Mouse (Mus musculus): ENCODE measurements at regions not wholly inside any gene's neighbourhood (a gene's known extent, or its start where the extent isn't known, plus 50 kb on each side); places are given as distances from the start of the nearest gene placed in this dataset.

DNA sequence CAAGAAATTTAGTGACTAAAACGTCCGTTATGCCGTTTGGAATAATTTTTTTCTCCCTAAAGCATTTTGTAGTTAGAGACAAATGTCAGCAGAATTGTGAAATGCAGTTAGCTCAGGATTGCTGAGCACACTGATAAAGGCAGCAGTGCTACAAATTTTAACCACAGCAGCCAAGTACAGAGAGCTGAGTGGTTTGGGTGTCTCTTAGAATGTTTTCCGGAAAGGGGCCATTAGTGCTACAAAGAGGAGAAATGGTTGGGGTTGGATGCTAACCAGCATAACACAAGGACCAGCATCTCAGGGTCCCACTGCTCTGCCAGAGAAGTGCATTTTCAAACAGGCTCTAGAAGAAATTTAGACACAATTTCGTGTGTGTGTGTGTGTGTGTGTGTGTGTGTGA lies 91.2 kb upstream of the Zic1 start:
- no peak for ATAC-seq (ENCODE audit: insufficient read depth, low FRiP score)
- no peaks in the 10 kb centered on the region for H3K4me1 ChIP-seq (ENCODE audit: control insufficient read depth, insufficient read depth, low read length)
- no peak overlapping the region for H3K9ac ChIP-seq (ENCODE audit: low read length)
- H3K4me2 ChIP-seq (ENCODE audit: low read depth, low read length) = no peak overlapping the region
- H3K9me3 ChIP-seq (replicated peaks; ENCODE audit: control insufficient read depth, low read length) = no peaks in the 10 kb centered on the region
- no peaks in the 10 kb centered on the region for H3K36me3 ChIP-seq (ENCODE audit: control insufficient read depth, insufficient read depth, low read length)
- H3K4me3 ChIP-seq (replicated peaks; ENCODE audit: low read length) = no peak overlapping the region
- no peaks in the 10 kb centered on the region for H3K27me3 ChIP-seq (ENCODE audit: control insufficient read depth, insufficient read depth, low read length)
- no peak overlapping the region for H3K27ac ChIP-seq (ENCODE audit: low read length)
- 66% methylated on average over 5 of the region's 5 CpGs for WGBS

DNA sequence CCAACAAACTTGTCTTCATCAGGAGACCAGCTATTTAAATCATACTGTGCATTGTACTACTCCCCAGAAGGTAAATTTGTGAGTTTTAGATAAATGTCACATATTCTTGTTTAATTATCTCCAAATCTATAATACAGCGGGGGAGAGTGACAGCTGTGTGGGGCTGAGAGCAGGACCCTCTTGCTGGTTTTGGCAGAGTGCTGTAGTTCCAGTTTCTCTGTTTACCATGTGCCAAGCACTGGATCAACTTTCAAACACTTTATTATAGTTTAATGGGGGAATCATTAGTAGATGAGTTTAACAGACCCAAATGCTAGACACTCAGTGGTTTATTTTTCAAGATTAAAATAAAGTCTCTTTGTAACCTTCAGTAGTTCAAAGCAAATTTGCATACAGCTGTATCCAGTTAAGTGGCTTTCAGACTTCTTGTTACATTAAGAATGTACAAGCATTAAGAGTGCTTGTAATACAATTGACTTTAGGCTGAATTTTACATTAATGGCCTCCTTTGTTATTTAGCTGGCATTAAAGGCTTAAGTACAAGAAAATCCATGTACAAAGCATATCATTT lies 90.7 kb upstream of the Zic1 start:
- Histone ChIP-seq H3K27me3 (ENCODE audit: control insufficient read depth, insufficient read depth, low read length) (no peaks in the 10 kb centered on the region), H3K27ac (ENCODE audit: low read length) (no peak overlapping the region), H3K4me1 (ENCODE audit: control insufficient read depth, insufficient read depth, low read length) (no peaks in the 10 kb centered on the region), H3K4me2 (ENCODE audit: low read depth, low read length) (no peak overlapping the region), H3K4me3 (replicated peaks; ENCODE audit: low read length) (no peak overlapping the region), H3K36me3 (ENCODE audit: control insufficient read depth, insufficient read depth, low read length) (no peaks in the 10 kb centered on the region), H3K9me3 (replicated peaks; ENCODE audit: control insufficient read depth, low read length) (no peaks in the 10 kb centered on the region), H3K9ac (ENCODE audit: low read length) (no peak overlapping the region)
- 51% methylated on average over 1 of the region's 1 CpGs for WGBS
- no peak for ATAC-seq (ENCODE audit: insufficient read depth, low FRiP score)

DNA sequence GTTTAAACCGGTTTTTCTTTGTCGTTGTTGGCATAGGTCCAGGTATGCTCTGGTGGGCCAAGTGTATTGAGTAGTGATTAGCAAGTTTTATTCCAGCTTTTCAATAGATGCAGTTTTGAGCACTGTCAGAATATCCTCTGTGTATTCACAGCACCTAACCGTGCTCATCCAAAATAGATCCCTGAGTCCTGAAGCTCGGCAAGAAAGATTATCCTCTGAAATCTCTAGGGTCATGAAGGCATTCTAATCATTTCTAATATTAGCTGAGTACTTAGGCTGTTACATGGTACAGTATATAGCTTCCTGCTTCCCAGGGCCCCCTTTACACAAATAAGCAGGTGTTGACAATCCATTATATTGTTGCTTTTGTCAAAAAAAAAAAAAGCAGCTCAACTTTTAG lies 73.5 kb upstream of the Zic1 start:
- no peak for ATAC-seq (ENCODE audit: insufficient read depth, low FRiP score)
- Histone ChIP-seq H3K27me3 (ENCODE audit: control insufficient read depth, insufficient read depth, low read length) (no peaks in the 10 kb centered on the region), H3K9ac (ENCODE audit: low read length) (no peak overlapping the region), H3K4me1 (ENCODE audit: control insufficient read depth, insufficient read depth, low read length) (no peaks in the 10 kb centered on the region), H3K9me3 (replicated peaks; ENCODE audit: control insufficient read depth, low read length) (no peaks in the 10 kb centered on the region), H3K36me3 (ENCODE audit: control insufficient read depth, insufficient read depth, low read length) (no peaks in the 10 kb centered on the region), H3K27ac (ENCODE audit: low read length) (no peak overlapping the region), H3K4me3 (replicated peaks; ENCODE audit: low read length) (no peak overlapping the region), H3K4me2 (ENCODE audit: low read depth, low read length) (no peak overlapping the region)
- WGBS = 69% methylated on average over 4 of the region's 4 CpGs

All from stomach, embryonic 16.5 days (tissue).